Comparison of ENCODE assay signal across 23 mouse cellular contexts in genomic region chr5:88790675-88791074, GRCm38 (mm10). TPM values are rescaled to one million over a fixed set of nuclear protein-coding genes. Genes with fewer than 3 reads are reported as not detected.
A peak's percentile ranks its signal among the peaks of the same experiment; 100 is the strongest.
DNase-seq lines count a peak whose midpoint lies in the region; ATAC-seq and TF ChIP-seq lines count a peak whose summit lies in the region.
"Had no signal": no experiment of that assay in that cellular context is flagged by ENCODE, and none has a peak within 500 bp of the region (broad histone marks: within the 10 kb centered on the region; RNA-seq: fewer than 3 reads in every experiment).

No protein-coding gene starts in this region.

- H3K36me3 ChIP-seq in embryonic facial prominence, embryonic 13.5 days: no peaks in the 10 kb centered on the region; the same call in 1 of the 2 replicates
- H3K36me3 ChIP-seq in embryonic facial prominence, embryonic 10.5 days (replicated peaks): peaks cover 21% of the 10 kb centered on the region
- no peaks in the 10 kb centered on the region for H3K36me3 ChIP-seq in forebrain, embryonic 11.5 days (ENCODE audit: control insufficient read depth, insufficient read depth, low read length)
- H3K36me3 ChIP-seq: embryonic facial prominence, embryonic 15.5 days; forebrain, embryonic 15.5 days; heart, embryonic 15.5 days; intestine, embryonic 15.5 days had no signal

- TF ChIP-seq CTCF in left cerebral cortex, adult 2 months (IDR thresholded peaks at IDR 0.05): no peak

- 0 out of 2 replicates have a peak, but pooled peaks cover 2% of the 10 kb centered on the region for H3K4me1 ChIP-seq in embryonic facial prominence, embryonic 13.5 days
- 0 out of 2 replicates have a peak, but pooled peaks cover 2% of the 10 kb centered on the region for H3K4me1 ChIP-seq in embryonic facial prominence, embryonic 10.5 days
- no peaks in the 10 kb centered on the region for H3K4me1 ChIP-seq in forebrain, embryonic 11.5 days (replicated peaks; ENCODE audit: control insufficient read depth, insufficient read depth, low read length)
- H3K4me1 ChIP-seq: embryonic facial prominence, embryonic 15.5 days; forebrain, embryonic 10.5 days; heart, embryonic 10.5 days; heart, embryonic 15.5 days; hindbrain, embryonic 10.5 days had no signal

- H3K27me3 ChIP-seq in embryonic facial prominence, embryonic 13.5 days: no peaks in the 10 kb centered on the region
- H3K27me3 ChIP-seq in embryonic facial prominence, embryonic 10.5 days (replicated peaks; ENCODE audit: low read depth, poor library complexity, severe bottlenecking): no peaks in the 10 kb centered on the region
- H3K27me3 ChIP-seq in forebrain, embryonic 11.5 days (ENCODE audit: control insufficient read depth, insufficient read depth, low read length): no peaks in the 10 kb centered on the region
- H3K27me3 ChIP-seq: embryonic facial prominence, embryonic 15.5 days; forebrain, embryonic 15.5 days; heart, embryonic 15.5 days; intestine, embryonic 15.5 days had no signal

- no peak overlapping the region for H3K27ac ChIP-seq in embryonic facial prominence, embryonic 13.5 days
- no peak overlapping the region for H3K27ac ChIP-seq in embryonic facial prominence, embryonic 10.5 days (replicated peaks)
- H3K27ac ChIP-seq in left cerebral cortex, adult 2 months: no peak overlapping the region
- H3K27ac ChIP-seq in forebrain, embryonic 11.5 days (ENCODE audit: low read depth, low read length): no peak overlapping the region
- H3K27ac ChIP-seq: embryonic facial prominence, embryonic 15.5 days; forebrain, embryonic 10.5 days; forebrain, embryonic 15.5 days; heart, embryonic 10.5 days; heart, embryonic 15.5 days; hindbrain, embryonic 10.5 days; hindbrain, embryonic 14.5 days; intestine, embryonic 15.5 days had no signal

- no peak for ATAC-seq in embryonic facial prominence, embryonic 13.5 days (ENCODE audit: insufficient number of reproducible peaks, insufficient read depth, low FRiP score, low TSS enrichment, low read depth)
- ATAC-seq in megakaryocyte, adult 5-6 weeks (ENCODE audit: poor library complexity, severe bottlenecking): peak; percentile 46; the same call in 1 of the 2 replicates
- ATAC-seq in forebrain, embryonic 11.5 days (replicated peaks; ENCODE audit: low FRiP score): no peak

- H3K9me3 ChIP-seq in embryonic facial prominence, embryonic 13.5 days: no peaks in the 10 kb centered on the region
- no peaks in the 10 kb centered on the region for H3K9me3 ChIP-seq in embryonic facial prominence, embryonic 10.5 days
- no peaks in the 10 kb centered on the region for H3K9me3 ChIP-seq in forebrain, embryonic 11.5 days (ENCODE audit: control insufficient read depth, low read length)
- H3K9me3 ChIP-seq: embryonic facial prominence, embryonic 15.5 days; forebrain, embryonic 10.5 days; forebrain, embryonic 15.5 days; heart, embryonic 10.5 days; heart, embryonic 15.5 days; hindbrain, embryonic 10.5 days; intestine, embryonic 15.5 days had no signal

- H3K4me3 ChIP-seq in embryonic facial prominence, embryonic 13.5 days: no peak overlapping the region
- H3K4me3 ChIP-seq in embryonic facial prominence, embryonic 10.5 days: no peak overlapping the region
- peak overlapping the region; percentile 21; the same call in 1 of the 2 replicates for H3K4me3 ChIP-seq in left cerebral cortex, adult 2 months
- no peak overlapping the region for H3K4me3 ChIP-seq in forebrain, embryonic 11.5 days (ENCODE audit: low read depth, low read length)
- H3K4me3 ChIP-seq: embryonic facial prominence, embryonic 15.5 days; erythroblast, embryonic 14.5 days; forebrain, embryonic 10.5 days; forebrain, embryonic 15.5 days; heart, embryonic 10.5 days; heart, embryonic 15.5 days; hindbrain, embryonic 10.5 days; intestine, embryonic 15.5 days had no signal

- H3K4me2 ChIP-seq in embryonic facial prominence, embryonic 13.5 days: peak overlapping the region; percentile 22; the same call in 1 of the 2 replicates
- no peak overlapping the region for H3K4me2 ChIP-seq in forebrain, embryonic 11.5 days (ENCODE audit: low read depth, low read length, severe bottlenecking)
- H3K4me2 ChIP-seq: embryonic facial prominence, embryonic 15.5 days; forebrain, embryonic 15.5 days; heart, embryonic 15.5 days; hindbrain, embryonic 14.5 days; intestine, embryonic 15.5 days had no signal

- intact Hi-C loops in left cerebral cortex, adult 2 months (cut with DNase I): loop anchor here (2.0 to 10.0 kb wide), 3 partner anchors 97 to 884 kb away; partner anchors contain the start of gene Slc4a4

- 35% methylated on average over 9 of the region's 9 CpGs for WGBS in embryonic facial prominence, embryonic 13.5 days
- WGBS in embryonic facial prominence, embryonic 10.5 days: 48% methylated on average over 9 of the region's 9 CpGs
- 60% methylated on average over 9 of the region's 9 CpGs for WGBS in forebrain, embryonic 11.5 days

- no peak overlapping the region for H3K9ac ChIP-seq in embryonic facial prominence, embryonic 13.5 days
- H3K9ac ChIP-seq in forebrain, embryonic 11.5 days (ENCODE audit: low read length): no peak overlapping the region
- H3K9ac ChIP-seq: embryonic facial prominence, embryonic 15.5 days; forebrain, embryonic 15.5 days; heart, embryonic 15.5 days; hindbrain, embryonic 14.5 days; intestine, embryonic 15.5 days had no signal

- DNase-seq in embryonic facial prominence, embryonic 10.5 days (ENCODE audit: low spot score): no peak
- no peak for DNase-seq in left cerebral cortex, adult 2 months (ENCODE audit: extremely low spot score in 1 of 2, low spot score in 2 of 2)
- DNase-seq in left cerebral cortex, adult 18-20 months (ENCODE audit: low spot score in 2 of 2): no peak
- peak; percentile 19 for DNase-seq in NIH3T3 (ENCODE audit: low read depth)
- DNase-seq in forebrain, embryonic 11.5 days (ENCODE audit: low spot score): no peak
- DNase-seq in thymus, postnatal 14 days: no peak
- DNase-seq: adrenal gland, adult 8-10 months; adrenal gland, postnatal 36 days; cerebellum, adult 2 months; cerebellum, postnatal 14 days; gastrocnemius, postnatal 36 days; heart, adult 18-20 months had no signal

RNA-seq across cellular contexts. Expression of gene Dck, which starts 25.9 kb away (rescaled TPM):
- polyA plus RNA-seq in embryonic facial prominence, embryonic 13.5 days (2015; fragmentation: Nextera tagmentation; extraction: Ambion mirVana): 48.6 and 52.1 TPM in 2 replicates
- 93.2 and 97.1 TPM in 2 replicates for polyA plus RNA-seq in embryonic facial prominence, embryonic 10.5 days (2016; fragmentation: Nextera tagmentation; extraction: Ambion mirVana)
- total RNA-seq in left cerebral cortex, adult 2 months (2021): 10 to 100 TPM; 13.5 to 16.6 TPM
- total RNA-seq in left cerebral cortex, adult 18-20 months (2021): 10 to 100 TPM; 15.1 to 18.7 TPM
- total RNA-seq in megakaryocyte, adult 5-6 weeks (2015): 120 and 142 TPM in 2 replicates
- total RNA-seq in megakaryocyte, adult 5-6 weeks (2017): 62.9 and 65.5 TPM in 2 replicates
- 151 and 153 TPM in 2 replicates for polyA plus RNA-seq in forebrain, embryonic 11.5 days (2014; fragmentation: Nextera tagmentation; extraction: Ambion mirVana)
